Mouse (Mus musculus) mature B cell (primary cell): ENCODE data around the gene Rpa3.

ENCODE experiments used
- in situ Hi-C: fragments of 300-500 bp; cut with MboI; formaldehyde crosslinking; loops from 2 replicates; pipeline ENCODE4 v1.14.3; 2019

Gene Rpa3

GRCm38 (mm10) chr6:8259004-8259666, at the start of gene Rpa3, which contains the start of the genes Umad1 and Gm45062:
Gene Rpa3 (minus strand): TSS chr6:8259173.
Gene Umad1 (plus strand): TSS chr6:8259288.
Gene Gm45062 (plus strand): TSS chr6:8259450.
- in situ Hi-C loops = no loop called here

- in situ Hi-C loops = no loop called here
Measured at GRCm38 (mm10) chr6:8307878-8308775, 49.2 kb upstream of the Rpa3 start.

- in situ Hi-C loops = loop anchor here (25.0 kb wide), 2 partner anchors 188 to 388 kb away; no protein-coding TSS in a partner anchor
Measured at GRCm38 (mm10) chr6:8299066-8299863, 40.3 kb upstream of the Rpa3 start.

GRCm38 (mm10) chr6:8294048-8294784, 35.2 kb upstream of the Rpa3 start:
- in situ Hi-C loops = loop anchor here (25.0 kb wide), 2 partner anchors 193 to 393 kb away; no protein-coding TSS in a partner anchor

GRCm38 (mm10) chr6:8288755-8289580, 30.0 kb upstream of the Rpa3 start:
- in situ Hi-C loops = loop anchor here (25.0 kb wide), 2 partner anchors 198 to 398 kb away; no protein-coding TSS in a partner anchor

- in situ Hi-C loops = loop anchor here (25.0 kb wide), 2 partner anchors 201 to 401 kb away; no protein-coding TSS in a partner anchor
Measured at GRCm38 (mm10) chr6:8286146-8286545, 27.2 kb upstream of the Rpa3 start.

- in situ Hi-C loops = loop anchor here (25.0 kb wide), 2 partner anchors 202 to 402 kb away; no protein-coding TSS in a partner anchor
Measured at GRCm38 (mm10) chr6:8285401-8285960, 26.5 kb upstream of the Rpa3 start.

- in situ Hi-C loops = loop anchor here (25.0 kb wide), 2 partner anchors 204 to 404 kb away; no protein-coding TSS in a partner anchor
Measured at GRCm38 (mm10) chr6:8283255-8283654, 24.3 kb upstream of the Rpa3 start.

GRCm38 (mm10) chr6:8278426-8279002, 19.5 kb upstream of the Rpa3 start:
- in situ Hi-C loops = loop anchor here (25.0 kb wide), 2 partner anchors 209 to 409 kb away; no protein-coding TSS in a partner anchor

- in situ Hi-C loops = loop anchor here (25.0 kb wide), 2 partner anchors 211 to 411 kb away; no protein-coding TSS in a partner anchor
Measured at GRCm38 (mm10) chr6:8276431-8276830, 17.5 kb upstream of the Rpa3 start.

- in situ Hi-C loops = loop anchor here (25.0 kb wide), 2 partner anchors 212 to 412 kb away; no protein-coding TSS in a partner anchor
Measured at GRCm38 (mm10) chr6:8275098-8275497, 16.1 kb upstream of the Rpa3 start.

- in situ Hi-C loops = loop anchor here (25.0 kb wide), 2 partner anchors 213 to 413 kb away; no protein-coding TSS in a partner anchor
Measured at GRCm38 (mm10) chr6:8274387-8275054, 15.5 kb upstream of the Rpa3 start.

GRCm38 (mm10) chr6:8271047-8271446, 12.1 kb upstream of the Rpa3 start:
- in situ Hi-C loops = no loop called here

GRCm38 (mm10) chr6:8259667-8260044, 683 bp upstream of the Rpa3 start:
- in situ Hi-C loops = no loop called here

GRCm38 (mm10) chr6:8258316-8258715, 657 bp downstream of the Rpa3 start:
- in situ Hi-C loops = no loop called here

GRCm38 (mm10) chr6:8228596-8228995, 30.4 kb downstream of the Rpa3 start:
- in situ Hi-C loops = no loop called here

GRCm38 (mm10) chr6:8227035-8227434, 31.9 kb downstream of the Rpa3 start:
- in situ Hi-C loops = no loop called here

GRCm38 (mm10) chr6:8210661-8211060, 48.3 kb downstream of the Rpa3 start:
- in situ Hi-C loops = no loop called here

GRCm38 (mm10) chr6:8209866-8210186, 49.1 kb downstream of the Rpa3 start:
- in situ Hi-C loops = no loop called here
